Mouse (Mus musculus) 3T3-L1 (cell line): ENCODE data around the gene Capn5.

Experiments used
- DNase-seq: peaks from one replicate; pipeline ENCODE4 v3.0.0-alpha.2; 2015; ENCODE audit warnings: low read depth, low spot score

Gene Capn5

DNA sequence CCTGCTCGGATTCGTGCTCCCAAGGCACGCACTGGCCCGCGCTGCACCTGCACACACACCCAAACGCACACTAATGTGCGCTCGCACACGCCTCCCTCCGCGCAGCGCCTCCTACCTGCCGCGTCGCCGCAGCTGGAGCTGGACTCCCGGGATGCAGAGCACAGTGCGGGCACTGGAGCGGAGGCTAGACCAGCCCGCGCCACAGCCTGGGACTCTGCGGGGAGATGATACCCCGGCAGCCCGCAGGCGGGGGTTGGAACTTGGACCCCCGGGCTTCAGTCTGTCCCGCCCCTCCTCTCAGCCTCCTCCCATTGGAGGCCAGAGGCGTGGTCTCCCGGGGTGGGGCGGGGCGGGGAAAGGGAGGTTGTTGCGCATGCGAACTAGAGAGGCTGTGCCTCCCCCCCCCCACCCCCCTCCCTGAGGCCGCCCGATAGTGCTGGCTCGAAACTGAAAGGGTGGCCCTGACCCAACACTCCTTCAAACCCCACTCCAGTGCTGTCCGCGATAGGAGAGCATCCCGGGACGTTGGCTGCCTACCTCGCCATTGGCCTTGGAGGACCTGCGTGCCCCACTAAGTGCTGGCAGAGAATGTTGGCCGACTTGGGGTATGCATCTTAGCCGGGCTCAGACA, at the start of gene Capn5:
Gene Capn5 (minus strand): TSS at position 346 of the 631 bp plus-strand sequence.
- DNase-seq: peak; percentile 74

- DNase-seq: no peak
These were observed 45.7 kb upstream of the Capn5 start for GRCm38 (mm10) chr7:98223796-98224195.

GRCm38 (mm10) chr7:98216713-98217112, 38.6 kb upstream of the Capn5 start:
- no peak for DNase-seq

- no peak for DNase-seq
These were observed 24.9 kb upstream of the Capn5 start for GRCm38 (mm10) chr7:98202946-98203345.

DNA sequence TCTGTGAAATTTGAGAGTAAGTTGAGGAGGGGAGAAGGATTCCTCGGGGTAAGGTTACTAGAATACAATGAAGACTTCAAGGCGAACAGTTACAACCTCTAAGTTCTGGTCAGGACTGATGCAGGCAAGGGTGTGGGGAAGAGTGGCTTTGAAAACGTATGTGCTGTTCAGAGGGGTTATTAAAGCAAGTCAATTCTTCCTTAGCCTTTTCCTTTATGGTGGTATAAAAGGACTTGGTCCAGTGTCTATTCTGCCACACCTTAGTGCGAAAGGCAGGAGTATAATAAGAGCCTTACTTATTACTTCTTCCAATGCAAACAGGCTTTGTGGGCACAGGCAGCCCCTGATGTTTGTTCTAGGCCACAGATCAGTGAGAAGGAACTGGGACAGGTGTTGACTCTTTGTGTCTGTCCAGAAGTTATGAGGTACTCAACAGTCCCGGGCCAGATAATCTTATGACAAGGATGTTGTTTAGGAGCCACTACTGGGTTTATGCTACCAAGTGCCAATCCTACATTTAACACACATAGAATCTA, 23.5 kb upstream of the Capn5 start:
- no peak for DNase-seq

DNA sequence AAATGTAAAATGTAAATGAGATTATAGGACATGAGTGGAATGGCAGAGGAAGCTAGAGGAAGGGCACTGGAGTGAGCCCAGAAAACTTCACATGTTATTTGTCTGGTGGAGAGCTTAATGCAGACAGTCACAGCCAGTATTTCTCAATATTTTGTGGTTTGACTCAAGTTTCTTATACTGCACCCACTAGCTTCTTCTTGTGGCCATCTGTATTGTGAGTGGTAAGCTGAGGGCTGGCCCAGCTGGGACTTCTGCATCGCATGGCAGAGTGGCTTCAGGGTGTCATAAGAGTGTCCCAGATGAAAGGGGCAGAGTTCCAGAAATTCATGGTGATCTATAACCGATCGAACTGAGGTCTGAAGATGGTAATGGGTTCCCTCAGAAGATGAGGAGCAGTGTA, 22.3 kb upstream of the Capn5 start:
- DNase-seq: no peak

DNA sequence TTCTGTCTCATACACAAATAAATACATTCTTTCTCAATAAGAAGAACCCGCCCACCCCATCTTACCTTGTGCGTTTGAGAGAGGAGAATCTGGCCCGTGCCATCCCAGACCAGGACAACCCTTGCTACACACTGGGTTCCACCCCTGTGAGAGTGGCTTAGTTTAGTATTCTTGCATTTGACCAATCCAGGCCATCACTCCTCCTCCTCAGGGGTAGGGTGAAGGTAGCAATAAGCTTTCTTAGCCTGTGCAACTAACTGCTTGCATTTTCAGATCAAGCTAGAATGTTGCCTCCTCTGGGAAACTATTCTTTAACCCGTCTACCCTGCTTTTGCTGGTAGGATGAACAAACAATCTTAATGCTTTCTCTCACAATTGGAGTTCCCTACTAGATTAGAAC, 21.3 kb upstream of the Capn5 start, which contains the start of gene B3gnt6:
Gene B3gnt6 (minus strand): TSS at position 101 of the 400 bp plus-strand sequence.
- no peak for DNase-seq

DNA sequence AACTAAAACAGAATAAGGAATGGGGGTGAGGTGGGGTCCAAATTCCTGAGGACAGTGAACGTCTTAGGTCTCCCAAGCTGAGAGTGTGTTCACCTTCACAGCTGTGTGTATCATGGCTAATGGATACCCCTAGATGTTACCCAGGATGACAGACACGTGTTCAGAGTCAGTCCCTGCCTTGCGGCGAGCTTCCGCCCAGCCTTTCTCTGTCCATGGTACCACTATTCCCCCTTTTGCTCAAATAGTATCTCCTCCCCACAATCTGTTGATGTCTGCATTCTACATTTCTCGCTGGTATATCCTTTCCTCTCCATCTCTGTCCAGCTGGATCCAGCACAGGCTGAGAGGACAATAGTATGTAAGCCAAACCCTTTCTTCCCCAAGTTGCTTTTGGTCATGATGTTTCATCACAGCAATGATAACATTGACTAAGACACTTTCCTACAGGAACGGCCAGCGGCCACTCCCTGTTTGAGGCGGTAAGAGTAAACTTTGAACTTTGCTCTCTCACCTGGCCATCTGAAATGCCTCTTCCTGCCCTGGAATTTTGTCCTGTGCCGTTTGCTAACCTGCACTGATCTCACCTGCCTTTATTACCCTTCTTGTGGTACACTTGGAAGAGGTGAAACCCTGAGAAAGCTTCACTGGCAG, 17.2 kb upstream of the Capn5 start:
- DNase-seq: no peak

DNA sequence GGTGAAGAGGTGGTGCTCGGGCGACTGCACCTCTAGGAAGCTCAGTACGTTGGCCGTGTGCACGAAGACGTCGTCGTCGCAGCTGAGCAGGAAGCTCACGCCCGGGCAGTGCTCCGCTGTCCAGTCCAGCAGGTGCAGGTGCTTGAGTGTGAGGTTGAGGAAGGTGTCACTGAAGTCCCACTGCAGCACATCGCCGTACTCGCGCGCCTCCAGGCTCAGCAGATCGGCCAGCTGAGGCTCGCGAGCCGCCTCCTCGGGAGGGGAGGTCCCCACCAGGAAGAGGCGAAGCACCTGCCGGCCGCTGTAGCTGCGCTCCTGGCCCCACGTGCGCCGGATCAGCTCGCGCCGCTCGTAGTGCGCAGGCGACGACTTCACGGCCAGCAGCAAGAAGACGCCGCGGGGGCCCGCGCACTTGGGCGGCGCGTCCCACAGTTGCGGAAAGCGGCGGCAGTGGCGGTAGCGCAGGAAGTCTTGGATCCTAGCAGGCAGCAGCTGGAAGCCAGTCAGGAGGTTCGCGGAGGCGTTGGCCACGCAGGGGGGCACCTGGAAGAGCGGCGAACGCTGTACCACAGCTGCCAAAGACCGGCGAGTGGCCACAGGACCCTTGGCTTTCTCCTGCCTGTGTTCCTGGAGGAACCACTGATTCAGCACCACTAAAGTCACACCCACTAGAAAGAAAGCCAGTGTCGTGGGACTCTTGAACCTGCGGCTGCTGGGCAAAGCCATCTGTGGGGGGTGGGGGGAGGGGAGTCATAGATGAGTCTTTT, 16.1 kb upstream of the Capn5 start:
- no peak for DNase-seq

DNA sequence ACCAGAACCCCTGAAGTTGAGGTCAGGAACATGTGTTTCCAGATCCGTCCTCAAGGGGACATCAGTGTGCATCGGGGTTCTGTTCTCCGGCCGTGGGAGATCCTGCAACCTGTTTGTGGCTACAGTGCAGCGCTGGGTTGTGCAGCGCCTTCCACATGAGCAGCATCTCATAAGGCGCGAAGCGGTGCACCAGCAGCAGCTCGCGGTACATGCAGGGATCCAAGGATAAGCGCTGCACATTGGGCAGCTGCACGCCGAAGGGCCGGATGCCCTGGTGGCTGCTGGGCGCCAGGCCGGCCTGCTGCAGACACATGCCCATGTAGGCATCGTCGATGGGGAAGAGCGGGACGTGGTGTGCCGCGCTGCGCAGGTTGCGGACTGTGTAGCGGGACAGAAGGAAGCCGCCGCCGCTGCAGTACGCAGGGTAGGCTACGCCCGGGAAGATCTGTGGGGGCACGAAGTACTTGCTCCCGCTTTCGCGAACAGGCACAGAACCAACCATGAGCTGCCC, 15.5 kb upstream of the Capn5 start:
- no peak for DNase-seq

DNA sequence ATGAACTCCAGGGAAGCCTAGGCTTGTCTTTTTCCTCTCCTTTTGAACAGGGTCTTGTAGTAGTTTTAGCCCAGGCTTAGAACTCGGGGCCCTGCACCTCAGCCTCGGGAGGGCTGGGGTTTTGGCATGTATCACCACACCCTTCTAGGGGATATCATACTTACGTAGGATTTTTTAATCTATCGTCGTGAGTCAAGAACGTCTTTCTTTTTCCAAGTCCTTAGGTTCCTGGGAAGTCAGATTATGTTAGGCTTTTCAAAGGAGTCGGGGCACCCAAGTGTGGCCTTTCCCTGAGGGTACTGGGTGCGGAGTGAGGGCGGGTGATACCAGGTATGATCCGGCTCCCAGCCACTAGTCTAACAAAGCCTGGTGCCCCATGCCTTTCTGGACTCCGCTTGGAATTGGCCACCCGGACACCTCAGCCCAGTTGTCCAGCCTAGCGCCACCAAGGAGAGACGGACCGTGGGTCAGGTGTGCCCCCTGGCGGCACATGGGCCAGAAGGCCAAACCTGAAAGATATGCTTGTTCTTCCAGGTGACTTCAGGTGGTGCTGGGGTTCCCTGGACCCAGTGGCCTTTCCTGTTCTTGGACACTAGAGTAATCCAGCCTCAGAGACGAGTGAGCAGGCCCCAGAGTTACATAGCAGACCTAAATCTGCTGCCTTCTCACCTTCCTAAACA, 13.6 kb upstream of the Capn5 start:
- DNase-seq: no peak

DNA sequence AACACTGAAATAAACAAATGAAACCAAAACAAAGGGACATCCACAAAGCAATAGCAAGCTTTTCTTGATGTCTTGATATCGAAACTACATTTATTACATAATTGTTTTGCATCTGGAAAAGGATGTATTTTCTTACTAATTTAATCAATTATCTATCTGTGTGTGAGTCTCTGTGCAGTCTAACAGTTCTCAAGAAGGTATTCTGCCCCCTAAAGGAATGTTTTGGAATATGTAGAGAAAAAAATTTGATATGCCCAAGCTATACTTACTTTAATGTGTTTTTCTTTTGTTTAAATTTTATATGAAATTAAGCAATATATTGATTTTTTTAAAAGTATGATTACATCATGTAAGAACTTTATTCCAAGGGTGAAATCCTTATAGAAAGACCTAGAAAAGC, 12.5 kb upstream of the Capn5 start:
- DNase-seq: no peak

DNA sequence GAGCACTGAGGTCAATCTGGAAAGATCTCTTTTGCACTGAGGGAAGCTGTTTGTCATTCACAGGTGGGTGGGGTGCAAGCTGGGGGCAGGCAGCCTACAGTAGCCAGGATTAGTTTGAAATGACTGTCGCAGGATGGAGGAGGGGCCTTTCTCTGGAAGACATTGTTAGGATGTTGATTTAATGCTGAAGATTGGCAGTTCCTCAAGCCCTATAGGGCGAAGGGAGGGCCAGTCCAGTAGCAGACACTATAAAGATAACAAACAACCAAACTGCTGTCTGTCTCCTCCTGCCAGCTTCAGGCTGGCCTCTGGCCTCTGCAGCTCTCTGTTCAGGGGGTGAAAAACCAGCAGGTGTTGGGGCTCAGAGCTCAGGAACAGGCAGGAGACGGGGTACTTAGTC, 11.7 kb upstream of the Capn5 start:
- no peak for DNase-seq

GRCm38 (mm10) chr7:98188680-98189079, 10.6 kb upstream of the Capn5 start:
- no peak for DNase-seq

GRCm38 (mm10) chr7:98188238-98188637, 10.2 kb upstream of the Capn5 start:
- no peak for DNase-seq

DNA sequence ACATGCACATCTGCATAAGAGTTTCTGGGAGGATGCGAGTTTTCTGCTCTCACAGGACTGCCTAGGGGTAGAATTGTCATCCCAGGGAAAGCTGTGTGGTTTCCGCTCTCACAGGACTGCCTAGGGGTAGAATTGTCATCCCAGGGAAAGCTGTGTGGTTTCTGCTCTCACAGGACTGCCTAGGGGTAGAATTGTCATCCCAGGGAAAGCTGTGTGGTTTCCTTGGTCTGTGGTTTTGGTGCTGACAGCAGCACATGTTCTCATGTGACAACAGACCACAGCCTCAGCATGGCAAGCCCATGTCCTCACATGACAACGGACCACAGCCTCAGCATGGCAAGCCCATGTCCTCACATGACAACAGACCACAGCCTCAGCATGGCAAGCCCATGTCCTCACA, 9.3 kb upstream of the Capn5 start:
- DNase-seq: peak; percentile 60

DNA sequence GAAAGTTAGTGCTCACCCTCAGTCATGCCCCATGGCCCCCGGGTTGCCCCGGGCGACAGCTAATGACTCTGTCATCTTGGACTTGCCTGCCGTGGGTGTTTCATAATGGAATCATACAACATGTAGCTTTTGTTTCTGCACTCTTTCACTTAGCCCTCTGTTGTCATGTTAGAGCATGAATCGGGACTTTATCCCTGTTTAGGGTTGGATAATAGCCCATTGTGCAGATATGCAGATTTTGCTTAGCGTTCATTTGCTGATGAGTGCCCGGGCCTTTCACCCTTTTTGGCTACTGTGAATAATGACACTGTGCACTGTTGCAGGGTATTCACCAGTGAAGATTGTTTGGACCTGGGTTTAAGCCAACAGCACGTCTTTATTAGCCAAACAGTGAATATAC, 8.6 kb upstream of the Capn5 start:
- DNase-seq: no peak

DNA sequence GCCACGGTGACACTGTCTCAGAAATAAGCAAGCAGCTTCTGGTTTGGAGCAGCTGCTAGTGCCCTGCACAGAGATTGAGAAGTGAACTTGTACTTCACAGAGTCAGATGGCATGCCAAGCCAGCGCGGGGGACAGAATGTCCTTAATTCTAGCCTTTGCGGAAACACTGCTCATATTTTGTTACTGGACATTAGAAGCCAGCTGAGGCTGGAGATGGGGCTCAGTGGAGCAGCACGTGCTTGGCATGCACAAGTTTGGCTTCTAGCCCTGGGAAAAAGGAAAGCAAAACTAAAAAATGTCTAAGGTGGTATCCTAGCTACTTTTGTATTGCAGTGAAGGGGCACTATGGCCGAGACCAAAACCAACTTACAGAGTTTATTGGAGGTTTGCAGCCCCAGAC, 7.3 kb upstream of the Capn5 start:
- DNase-seq: no peak

DNA sequence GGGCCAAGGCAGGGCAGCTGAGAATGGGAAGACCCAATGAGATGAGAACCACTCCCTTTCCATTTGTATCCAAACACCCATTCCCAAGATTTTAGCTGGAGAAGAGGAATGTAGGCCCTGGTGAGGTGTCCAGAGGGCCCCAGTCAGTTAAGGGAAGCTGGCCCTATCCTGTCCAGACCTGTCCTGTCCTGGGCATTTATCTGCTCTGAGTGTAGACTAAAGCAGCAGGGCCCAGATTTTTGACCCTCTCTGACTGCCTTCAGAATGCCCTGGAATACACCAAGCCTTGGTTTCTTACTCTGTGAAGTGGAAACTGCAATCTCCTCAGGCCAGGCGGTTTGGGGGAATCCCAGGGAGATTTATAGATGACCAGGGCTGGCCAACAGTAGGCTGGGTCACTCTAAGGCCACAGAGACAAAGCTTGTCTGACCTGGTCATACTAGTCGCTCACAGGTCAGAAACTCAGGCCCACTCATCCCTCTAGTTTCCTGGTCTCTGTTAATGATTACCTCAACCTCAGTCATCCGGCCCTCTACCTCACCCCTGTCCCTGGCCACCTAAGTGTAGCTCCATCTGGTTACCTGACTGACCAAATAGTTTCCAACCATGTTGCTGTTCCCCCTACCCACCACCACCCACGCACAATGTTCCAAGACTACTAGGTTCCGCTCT, 622 bp upstream of the Capn5 start:
- DNase-seq: peak; percentile 43

DNA sequence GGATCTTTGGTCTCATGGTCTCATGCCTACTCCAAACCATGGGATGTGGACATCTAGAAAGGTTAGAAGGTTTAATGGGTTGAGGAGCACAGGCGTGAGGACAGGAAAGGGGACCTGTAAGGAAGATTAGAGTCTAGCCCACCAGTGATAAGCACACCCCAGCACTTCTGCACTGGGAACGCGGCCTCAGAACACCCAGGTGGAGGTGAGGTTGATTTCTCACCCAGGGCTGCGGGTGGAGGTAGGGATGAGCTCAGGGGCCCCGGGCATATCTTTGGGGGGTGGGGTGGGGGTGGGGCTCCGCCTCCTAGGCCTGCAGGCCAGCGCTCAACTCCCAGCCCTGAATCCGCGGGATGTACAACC, 527 bp downstream of the Capn5 start:
- no peak for DNase-seq

- DNase-seq: no peak
These were observed 996 bp downstream of the Capn5 start for GRCm38 (mm10) chr7:98177071-98177485.
